Mouse (Mus musculus): ENCODE results near the gene 1700012B09Rik.

The 1700012B09Rik gene

GRCm38 (mm10) chr9:14770803-14771471 is at the start of gene 1700012B09Rik:
Gene 1700012B09Rik, minus strand, starts transcription at chr9:14771030.
- DNase-seq (ENCODE audit: low spot score in 2 of 2): no peak

GRCm38 (mm10) chr9:14810111-14810510 is 39.3 kb upstream of the 1700012B09Rik start:
- DNase-seq (ENCODE audit: low spot score in 2 of 2): no peak

GRCm38 (mm10) chr9:14806786-14807185 is 36.0 kb upstream of the 1700012B09Rik start:
- DNase-seq (ENCODE audit: low spot score in 2 of 2): no peak

- no peak for DNase-seq (ENCODE audit: low spot score in 2 of 2)
Observed at GRCm38 (mm10) chr9:14805714-14806113, 34.9 kb upstream of the 1700012B09Rik start.

GRCm38 (mm10) chr9:14787356-14787755 is 16.5 kb upstream of the 1700012B09Rik start:
- no peak for DNase-seq (ENCODE audit: low spot score in 2 of 2)

- peak; percentile 90 to 93 for DNase-seq (ENCODE audit: low spot score in 2 of 2)
Observed at GRCm38 (mm10) chr9:14784039-14785002, 13.5 kb upstream of the 1700012B09Rik start, which contains the start of the genes Mre11a and Ankrd49. Gene Mre11a, plus strand, starts transcription at chr9:14784654. Gene Ankrd49, minus strand, starts transcription at chr9:14784856.

GRCm38 (mm10) chr9:14778341-14778740 is 7.5 kb upstream of the 1700012B09Rik start:
- DNase-seq (ENCODE audit: low spot score in 2 of 2): no peak

GRCm38 (mm10) chr9:14773813-14774212 is 3.0 kb upstream of the 1700012B09Rik start:
- no peak for DNase-seq (ENCODE audit: low spot score in 2 of 2)

GRCm38 (mm10) chr9:14772074-14772473 is 1.2 kb upstream of the 1700012B09Rik start:
- DNase-seq (ENCODE audit: low spot score in 2 of 2): no peak

GRCm38 (mm10) chr9:14769811-14770210 is 1.0 kb downstream of the 1700012B09Rik start:
- no peak for DNase-seq (ENCODE audit: low spot score in 2 of 2)

- peak in 1 of 2 experiments; percentile 68 for DNase-seq (ENCODE audit: low spot score in 2 of 2)
Observed at GRCm38 (mm10) chr9:14764765-14765164, 6.1 kb downstream of the 1700012B09Rik start.

GRCm38 (mm10) chr9:14759261-14759660 is 11.6 kb downstream of the 1700012B09Rik start:
- DNase-seq (ENCODE audit: low spot score in 2 of 2): no peak

GRCm38 (mm10) chr9:14758590-14758989 is 12.2 kb downstream of the 1700012B09Rik start:
- no peak for DNase-seq (ENCODE audit: low spot score in 2 of 2)

- no peak for DNase-seq (ENCODE audit: low spot score in 2 of 2)
Observed at GRCm38 (mm10) chr9:14754469-14754868, 16.4 kb downstream of the 1700012B09Rik start.

GRCm38 (mm10) chr9:14753947-14754346 is 16.9 kb downstream of the 1700012B09Rik start:
- no peak for DNase-seq (ENCODE audit: low spot score in 2 of 2)

GRCm38 (mm10) chr9:14752001-14752522 is 18.8 kb downstream of the 1700012B09Rik start, which contains the start of gene Fut4:
Gene Fut4, minus strand, starts transcription at chr9:14752393.
- DNase-seq (ENCODE audit: low spot score in 2 of 2): peak; percentile 26 to 74

- peak; percentile 17 to 67 for DNase-seq (ENCODE audit: low spot score in 2 of 2)
Observed at GRCm38 (mm10) chr9:14751503-14752000, 19.3 kb downstream of the 1700012B09Rik start.

GRCm38 (mm10) chr9:14750901-14751502 is 19.8 kb downstream of the 1700012B09Rik start:
- DNase-seq (ENCODE audit: low spot score in 2 of 2): no peak

- DNase-seq (ENCODE audit: low spot score in 2 of 2): no peak
Observed at GRCm38 (mm10) chr9:14740151-14740924, 30.5 kb downstream of the 1700012B09Rik start, which contains the start of gene Piwil4. Gene Piwil4, minus strand, starts transcription at chr9:14740733.

GRCm38 (mm10) chr9:14739498-14740150 is 31.2 kb downstream of the 1700012B09Rik start:
- no peak for DNase-seq (ENCODE audit: low spot score in 2 of 2)
